Mouse (Mus musculus) embryonic fibroblast, embryonic 13.5 days (primary cell): ENCODE measurements around the gene Tead4.

Source experiments
- CTCF ChIP-seq: IDR thresholded peaks from 2 replicates; pipeline ENCODE4 v1.5.1; 2011; ENCODE audit warnings: mild to moderate bottlenecking, control low read depth, low read length, moderate library complexity, borderline replicate concordance; ENCODE audit not compliant: insufficient read depth
- POLR2A ChIP-seq: IDR thresholded peaks from 2 replicates; pipeline ENCODE4 v1.6.1; 2011; ENCODE audit warnings: low read depth, mild to moderate bottlenecking, control low read depth, low read length, moderate library complexity

GRCm38 (mm10) chr6:128276349-128276748, 24.3 kb downstream of the Tead4 start:
- TF ChIP-seq CTCF (no peak), POLR2A (no peak)
